Mouse (Mus musculus) liver, embryonic 14 days (tissue): Measurements from ENCODE around the gene Fastk. TPM values are rescaled to one million over a fixed set of nuclear protein-coding genes. Genes with fewer than 3 reads are reported as not detected.

Source experiments
- polyA plus RNA-seq: library from polyadenylated mRNA; depleted of rRNA; stranded (reverse); fragments of >200 nt; gene quantifications from 2 replicates; pipeline ENCODE4 v1.2.3, GENCODE M21; 2012; rRNA removed

Fastk gene
- 52.7 and 57.8 TPM in 2 replicates for polyA plus RNA-seq

DNA sequence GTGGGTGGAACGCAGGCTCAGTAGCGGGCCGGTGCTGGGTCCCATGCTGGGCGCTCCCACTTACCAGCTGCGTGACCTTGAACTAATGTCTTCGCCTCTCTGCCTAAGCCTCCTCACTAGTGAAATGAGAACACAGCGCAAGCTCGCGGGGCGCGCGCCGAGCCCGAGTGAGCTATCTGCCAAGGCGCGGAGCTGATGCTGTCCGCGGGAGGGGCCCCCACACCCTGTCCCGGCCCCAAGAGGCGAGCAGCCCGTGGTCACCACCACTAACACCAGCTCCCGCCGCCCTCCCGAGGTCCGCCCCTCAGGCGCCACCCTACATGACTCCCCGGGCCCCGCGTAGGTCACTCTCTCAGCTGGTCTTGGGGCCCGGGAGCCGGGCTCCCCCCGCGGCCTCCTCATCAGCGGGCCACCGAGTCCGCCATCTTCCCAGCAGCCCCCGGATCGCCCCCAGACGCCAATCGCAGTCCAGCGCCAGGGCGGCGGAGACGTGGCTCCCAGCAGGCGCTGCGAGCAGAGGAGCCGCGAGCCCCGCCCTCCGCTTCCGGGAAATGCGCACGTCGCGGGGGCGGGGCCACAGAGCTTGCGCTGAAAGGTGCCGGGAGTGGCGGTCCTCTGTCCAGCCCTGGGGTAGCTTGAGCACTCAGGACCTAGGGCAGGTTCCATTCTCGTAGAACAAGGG is at the start of gene Fastk:
Fastk (minus strand) TSS at position 542 of the 682 bp plus-strand sequence.

GRCm38 (mm10) chr5:24452030-24452690 is 7.1 kb upstream of the Fastk start, which contains the start of gene Agap3:
Agap3 (plus strand) TSS chr5:24452177.

GRCm38 (mm10) chr5:24447624-24448298 is 2.7 kb upstream of the Fastk start, which contains the start of gene Tmub1:
Tmub1 (minus strand) TSS chr5:24447854.

DNA sequence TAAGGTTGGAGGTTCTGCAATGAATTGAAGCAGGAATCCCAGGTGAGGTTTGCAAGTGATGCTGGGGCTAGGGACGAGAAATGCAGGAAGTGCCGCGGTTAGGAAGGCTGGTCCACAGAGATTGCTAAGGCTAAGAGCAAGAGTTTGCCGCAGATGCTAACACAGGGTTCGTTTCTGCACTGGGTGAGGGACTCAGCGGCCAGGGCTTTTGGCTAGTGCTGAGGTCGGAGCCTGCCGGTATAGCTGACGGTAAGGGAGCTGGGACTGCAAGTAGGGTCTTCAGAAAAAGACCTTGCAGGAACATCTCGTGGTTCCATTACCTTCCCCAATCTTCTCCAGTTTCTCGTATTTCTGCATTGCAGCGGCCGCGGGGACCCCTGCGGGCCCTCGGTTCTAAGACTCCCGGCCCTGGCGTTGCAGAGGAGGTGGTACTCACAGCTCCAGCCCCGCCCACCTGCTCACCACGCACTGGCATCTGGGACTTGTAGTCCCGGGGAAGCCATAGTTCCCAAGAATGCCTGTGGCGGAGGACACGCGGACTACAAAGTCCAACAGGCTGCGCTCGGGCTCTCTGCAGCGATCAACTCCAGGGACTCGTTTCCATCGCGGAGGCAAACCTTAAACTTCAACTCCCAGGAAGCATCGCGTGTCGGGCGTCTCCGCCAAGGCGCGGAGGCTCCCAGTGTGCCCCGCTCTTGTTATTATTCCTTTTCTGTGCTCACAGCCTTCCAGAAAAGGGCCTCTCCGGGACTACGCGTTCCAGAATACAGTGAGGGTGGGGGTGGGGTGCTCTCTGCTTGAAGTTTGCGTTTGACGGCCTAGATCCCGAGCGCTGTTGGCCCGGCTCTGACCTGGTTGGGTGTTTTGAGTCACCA is 21.7 kb downstream of the Fastk start, which contains the start of the genes Cdk5 and Slc4a2:
Cdk5 (minus strand) TSS at position 402 of the 875 bp plus-strand sequence.
Slc4a2 (plus strand) TSS at position 709 of the 875 bp plus-strand sequence.

GRCm38 (mm10) chr5:24413042-24413693 is 31.9 kb downstream of the Fastk start, which contains the start of gene Asic3:
Asic3 (plus strand) TSS chr5:24413392.

GRCm38 (mm10) chr5:24393392-24393997 is 51.6 kb downstream of the Fastk start, which contains the start of gene Abcb8:
Abcb8 (plus strand) TSS chr5:24393663.

GRCm38 (mm10) chr5:24391864-24392263 is 53.2 kb downstream of the Fastk start, which contains the start of gene Atg9b:
Atg9b (minus strand) TSS chr5:24392143.

Other genes with a start within 250 kb of the Fastk start
- gene Kcnh2, start 93.7 kb downstream of the Fastk start, polyA plus RNA-seq = 0.47 and 0.57 TPM in 2 replicates
- gene Nos3, start 80.5 kb downstream of the Fastk start, polyA plus RNA-seq = 1.1 and 1.3 TPM in 2 replicates
- gene Atg9b, start 53.1 kb downstream of the Fastk start, polyA plus RNA-seq = 0.52 and 0.53 TPM in 2 replicates
- 15.1 and 17.0 TPM in 2 replicates for gene Abcb8, start 51.6 kb downstream of the Fastk start, polyA plus RNA-seq
- 0.03 and 0.05 TPM in 2 replicates for gene Asic3, start 31.9 kb downstream of the Fastk start, polyA plus RNA-seq
- gene Cdk5, start 21.8 kb downstream of the Fastk start, polyA plus RNA-seq = 9.4 TPM in 2 replicates
- 9.3 and 13.0 TPM in 2 replicates for gene Slc4a2, start 21.4 kb downstream of the Fastk start, polyA plus RNA-seq
- 4.3 and 4.9 TPM in 2 replicates for gene Tmub1, start 2.6 kb upstream of the Fastk start, polyA plus RNA-seq
- gene Agap3, start 6.9 kb upstream of the Fastk start, polyA plus RNA-seq = 15.9 and 17.7 TPM in 2 replicates
- not detected in 2 replicates for gene Gbx1, start 81.9 kb upstream of the Fastk start, polyA plus RNA-seq
- gene Asb10, start 95.7 kb upstream of the Fastk start, polyA plus RNA-seq = 0.08 and 0.09 TPM in 2 replicates
- gene 4931409K22Rik, start 111.5 kb upstream of the Fastk start, polyA plus RNA-seq = 0.02 TPM in 1 of 2 replicates, not detected in the other
- gene Abcf2, start 132.2 kb upstream of the Fastk start, polyA plus RNA-seq = 31.4 and 35.9 TPM in 2 replicates
- 4.7 and 5.8 TPM in 2 replicates for gene Chpf2, start 141.5 kb upstream of the Fastk start, polyA plus RNA-seq
- gene Smarcd3, start 179.1 kb upstream of the Fastk start, polyA plus RNA-seq = 1.1 and 1.5 TPM in 2 replicates
- 11.5 and 11.7 TPM in 2 replicates for gene Nub1, start 240.2 kb upstream of the Fastk start, polyA plus RNA-seq